Mouse (Mus musculus) lung, adult 18-20 months (tissue): ENCODE data around the gene Wbp2.

ENCODE experiments used
- DNase-seq, 2 experiments: peaks; one replicate each; pipeline ENCODE4 v3.0.0; 2022; ENCODE audit warnings: mixed read lengths in 2 of 2

Gene Wbp2

GRCm38 (mm10) chr11:116029086-116029865 is 57.5 kb downstream of the Wbp2 start:
- no peak for DNase-seq
